Mouse (Mus musculus) lung, adult 2 months (tissue): ENCODE data around the gene Prpf3.

ENCODE experiments used
- CTCF ChIP-seq: fragments of 200-500 bp; IDR thresholded peaks from 2 replicates; pipeline ENCODE4 v1.5.1; 2011; ENCODE audit warnings: mild to moderate bottlenecking, low read length, control low read depth; ENCODE audit not compliant: insufficient read depth
- POLR2A ChIP-seq: fragments of 200-500 bp; IDR thresholded peaks from 2 replicates; pipeline ENCODE4 v1.6.1; 2011; ENCODE audit warnings: low read depth, mild to moderate bottlenecking, control low read depth, low read length, borderline replicate concordance; ENCODE audit errors: extremely low read depth

DNA sequence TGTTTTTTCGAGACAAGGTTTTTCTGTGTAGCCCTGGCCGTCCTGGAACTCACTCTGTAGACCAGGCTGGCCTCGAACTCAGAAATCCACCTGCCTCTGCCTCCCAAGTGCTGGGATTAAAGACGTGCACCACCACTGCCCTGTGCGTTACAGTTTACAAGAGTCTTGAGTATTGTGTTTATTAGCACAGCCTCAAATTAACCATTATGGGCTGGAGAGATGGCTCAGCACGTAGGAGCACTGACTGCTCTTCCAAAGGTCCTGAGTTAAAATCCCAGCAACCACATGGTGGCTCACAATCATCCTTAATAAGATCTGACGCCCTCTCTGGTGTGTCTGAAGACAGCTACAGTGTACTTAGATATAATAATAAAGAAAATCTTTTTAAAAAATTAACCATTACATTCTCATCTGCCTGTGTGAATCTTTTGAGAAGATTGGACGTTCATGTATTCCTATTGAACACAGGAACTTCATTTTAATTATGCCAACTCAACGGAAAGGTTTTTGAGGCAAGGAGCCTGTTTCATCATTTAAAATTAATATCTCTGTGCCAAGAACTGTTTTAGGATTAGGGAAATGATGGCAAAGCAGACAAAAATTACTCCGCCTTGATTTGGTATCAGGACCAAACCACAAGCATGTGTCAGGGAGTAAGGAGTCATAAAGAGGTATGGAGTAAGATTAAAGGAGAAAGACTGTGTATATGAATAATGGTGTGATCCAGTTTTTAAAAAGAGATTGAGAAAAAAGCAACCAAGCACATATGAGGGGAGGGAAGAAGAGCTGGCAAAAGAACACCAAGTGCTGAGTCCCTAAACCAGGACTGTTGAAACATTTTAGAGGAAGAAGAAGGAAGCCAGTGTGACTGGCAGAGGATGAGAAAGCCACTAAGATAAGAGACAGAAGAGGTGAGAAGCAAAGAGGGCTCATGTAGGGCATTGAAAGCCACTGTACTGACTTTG is 35.4 kb downstream of the Prpf3 start:
- no peak for TF ChIP-seq CTCF
- no peak for TF ChIP-seq POLR2A
